Mouse (Mus musculus): ENCODE measurements at regions not wholly inside any gene's neighbourhood (a gene's known extent, or its start where the extent isn't known, plus 50 kb on each side); places are given as distances from the start of the nearest gene placed in this dataset.
"Not testable (repeated sequence)": the region's sequence is repeated elsewhere in the genome, so short reads cannot be mapped to it uniquely, and the experiment has no call there.

DNA sequence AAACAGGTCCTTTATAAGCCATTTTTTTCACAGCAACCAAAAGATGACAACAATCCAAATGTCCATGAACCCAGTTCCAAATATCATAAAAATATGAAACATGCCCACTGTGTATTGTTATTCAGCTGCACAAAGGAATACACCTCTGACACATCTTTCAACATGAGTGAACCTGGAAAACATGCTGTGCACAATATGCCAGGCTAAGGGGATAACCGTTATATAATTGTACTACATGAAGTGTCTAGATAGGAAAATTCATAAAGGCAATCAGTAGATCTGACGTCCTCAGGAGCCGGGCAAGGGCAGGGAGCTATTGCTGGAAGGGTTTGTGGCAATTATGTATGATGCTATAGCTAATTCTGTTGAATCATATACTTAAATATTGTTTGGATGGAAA is 379.6 kb downstream of the Fut8 start:
- no peak for DNase-seq (ENCODE audit: low read depth, low spot score)
- in situ Hi-C loops (cut with MboI; ENCODE audit: low sequenced_read_pairs in 2 of 2, unreplicated experiment in 2 of 2) = loop anchor here in 1 of 2 experiments (10.0 kb wide), 1 partner anchor 63 kb away; no protein-coding TSS in a partner anchor
- no peak overlapping the region for H3K9ac ChIP-seq (ENCODE audit: insufficient read depth, low read depth, low read length, poor library complexity, severe bottlenecking)
- H3K4me1 ChIP-seq (ENCODE audit: control insufficient read depth in 2 of 2, insufficient read depth in 2 of 2, low read length in 2 of 2, poor library complexity in 1 of 2) = no peaks in the 10 kb centered on the region
- no peak overlapping the region for H3K4me3 ChIP-seq (ENCODE audit: insufficient read depth in 1 of 2, low read depth in 1 of 2, low read length in 2 of 2, poor library complexity in 1 of 2, severe bottlenecking in 1 of 2)
- H3K9me3 ChIP-seq (ENCODE audit: control insufficient read depth, insufficient read depth, low read depth, low read length) = no peaks in the 10 kb centered on the region
- TF ChIP-seq ZNF384 (IDR thresholded peaks at IDR 0.05; ENCODE audit: low read depth, low read length) (no peak), CHD2 (IDR thresholded peaks at IDR 0.05; ENCODE audit: low read depth, low read length) (no peak), HCFC1 (IDR thresholded peaks at IDR 0.05; ENCODE audit: borderline replicate concordance, insufficient read depth, low read length) (no peak), ZC3H11A (IDR thresholded peaks at IDR 0.05; ENCODE audit: borderline replicate concordance, low read depth, low read length) (no peak), MAFK (IDR thresholded peaks at IDR 0.05; ENCODE audit: insufficient read depth, low read depth, low read length) (no peak)
- H3K27ac ChIP-seq (ENCODE audit: insufficient read depth, low read depth, low read length, poor library complexity, severe bottlenecking) = no peak overlapping the region
- H3K36me3 ChIP-seq (ENCODE audit: control insufficient read depth, insufficient read depth, low read length, poor library complexity, severe bottlenecking) = no peaks in the 10 kb centered on the region

DNA sequence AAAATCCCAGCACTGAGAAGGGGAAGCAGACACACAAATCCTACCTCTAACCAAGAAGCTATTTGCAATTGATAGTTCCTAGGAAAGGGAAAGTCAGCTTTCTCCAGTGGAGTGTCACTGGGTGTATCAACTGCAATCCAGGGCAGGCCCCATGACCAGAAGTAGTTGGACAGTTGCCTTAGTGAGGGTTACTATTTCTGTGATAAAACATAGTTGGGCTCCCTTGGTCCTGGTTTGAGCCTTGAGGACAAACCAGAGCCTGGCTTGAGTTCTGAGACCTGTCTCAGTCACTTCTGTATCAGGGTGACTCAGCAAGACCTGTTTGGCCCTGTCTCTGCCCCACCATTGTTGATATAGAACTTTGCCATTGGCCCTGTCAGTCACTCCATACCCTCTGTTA is 384.3 kb downstream of the Fut8 start:
- in situ Hi-C loops (cut with MboI; ENCODE audit: low sequenced_read_pairs in 2 of 2, unreplicated experiment in 2 of 2) = no loop called here
- Histone ChIP-seq H3K4me3 (ENCODE audit: insufficient read depth in 1 of 2, low read depth in 1 of 2, low read length in 2 of 2, poor library complexity in 1 of 2, severe bottlenecking in 1 of 2) (no peak overlapping the region), H3K9ac (ENCODE audit: insufficient read depth, low read depth, low read length, poor library complexity, severe bottlenecking) (no peak overlapping the region), H3K27ac (ENCODE audit: insufficient read depth, low read depth, low read length, poor library complexity, severe bottlenecking) (no peak overlapping the region), H3K9me3 (ENCODE audit: control insufficient read depth, insufficient read depth, low read depth, low read length) (no peaks in the 10 kb centered on the region), H3K36me3 (ENCODE audit: control insufficient read depth, insufficient read depth, low read length, poor library complexity, severe bottlenecking) (no peaks in the 10 kb centered on the region), H3K4me1 (ENCODE audit: control insufficient read depth in 2 of 2, insufficient read depth in 2 of 2, low read length in 2 of 2, poor library complexity in 1 of 2) (no peaks in the 10 kb centered on the region)
- TF ChIP-seq ZNF384 (IDR thresholded peaks at IDR 0.05; ENCODE audit: low read depth, low read length) (no peak), CHD2 (IDR thresholded peaks at IDR 0.05; ENCODE audit: low read depth, low read length) (no peak), ZC3H11A (IDR thresholded peaks at IDR 0.05; ENCODE audit: borderline replicate concordance, low read depth, low read length) (no peak), MAFK (IDR thresholded peaks at IDR 0.05; ENCODE audit: insufficient read depth, low read depth, low read length) (no peak), HCFC1 (IDR thresholded peaks at IDR 0.05; ENCODE audit: borderline replicate concordance, insufficient read depth, low read length) (no peak)
- no peak for DNase-seq (ENCODE audit: low read depth, low spot score)

DNA sequence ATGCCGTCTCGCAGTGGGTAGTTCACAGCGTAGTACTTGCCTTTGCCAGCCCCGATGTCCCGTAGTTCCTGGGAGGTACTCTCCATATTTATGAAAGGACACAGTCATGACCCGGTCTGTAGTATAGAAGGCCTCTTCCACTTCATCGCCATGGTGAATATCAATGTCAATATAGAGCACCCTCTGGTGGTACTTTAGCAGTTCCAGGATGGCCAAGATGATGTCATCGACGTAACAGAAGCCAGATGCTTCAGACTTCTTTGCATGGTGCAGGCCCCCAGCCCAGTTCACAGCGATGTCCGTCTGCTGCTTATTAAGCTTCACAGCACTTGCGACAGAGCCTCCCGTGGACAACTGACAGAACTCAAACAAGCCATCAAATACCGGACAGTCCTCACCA is 386.4 kb downstream of the Fut8 start:
- H3K36me3 ChIP-seq (ENCODE audit: control insufficient read depth, insufficient read depth, low read length, poor library complexity, severe bottlenecking); H3K9me3 ChIP-seq (ENCODE audit: control insufficient read depth, insufficient read depth, low read depth, low read length); in situ Hi-C loops (cut with MboI; ENCODE audit: low sequenced_read_pairs in 2 of 2, unreplicated experiment in 2 of 2); DNase-seq (ENCODE audit: low read depth, low spot score); H3K9ac ChIP-seq (ENCODE audit: insufficient read depth, low read depth, low read length, poor library complexity, severe bottlenecking); H3K4me1 ChIP-seq (ENCODE audit: control insufficient read depth in 2 of 2, insufficient read depth in 2 of 2, low read length in 2 of 2, poor library complexity in 1 of 2); H3K4me3 ChIP-seq (ENCODE audit: insufficient read depth in 1 of 2, low read depth in 1 of 2, low read length in 2 of 2, poor library complexity in 1 of 2, severe bottlenecking in 1 of 2); H3K27ac ChIP-seq (ENCODE audit: insufficient read depth, low read depth, low read length, poor library complexity, severe bottlenecking): not testable (repeated sequence)

DNA sequence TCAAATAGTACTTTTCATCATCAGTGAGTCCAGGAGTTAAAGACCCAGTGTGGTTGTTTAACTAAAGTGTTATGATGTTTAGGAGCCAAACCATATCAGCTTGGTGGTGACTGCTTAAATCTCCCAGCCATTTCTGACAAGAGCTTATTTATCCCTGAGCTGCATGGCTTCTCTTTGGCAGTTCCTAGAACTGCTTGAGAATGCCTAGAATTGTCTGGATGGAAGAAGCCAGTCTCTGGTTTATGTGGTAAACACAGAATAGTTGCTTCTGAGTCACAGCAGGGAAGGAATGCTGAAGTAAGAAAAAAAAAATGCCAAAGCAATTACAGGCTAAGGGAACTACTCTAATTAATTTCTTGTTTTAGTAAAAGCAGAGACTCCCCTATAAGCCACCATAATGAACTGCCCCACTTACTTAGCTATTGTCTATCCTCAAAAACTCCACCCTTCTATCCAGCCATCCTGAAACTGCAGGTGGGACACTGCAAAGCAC is 390.5 kb downstream of the Fut8 start:
- H3K9ac ChIP-seq (ENCODE audit: insufficient read depth, low read depth, low read length, poor library complexity, severe bottlenecking) = no peak overlapping the region
- no peak overlapping the region for H3K4me3 ChIP-seq (ENCODE audit: insufficient read depth in 1 of 2, low read depth in 1 of 2, low read length in 2 of 2, poor library complexity in 1 of 2, severe bottlenecking in 1 of 2)
- no peak for TF ChIP-seq CHD2 (IDR thresholded peaks at IDR 0.05; ENCODE audit: low read depth, low read length)
- TF ChIP-seq ZC3H11A (IDR thresholded peaks at IDR 0.05; ENCODE audit: borderline replicate concordance, low read depth, low read length) = no peak
- no peak for TF ChIP-seq MAFK (IDR thresholded peaks at IDR 0.05; ENCODE audit: insufficient read depth, low read depth, low read length)
- TF ChIP-seq HCFC1 (IDR thresholded peaks at IDR 0.05; ENCODE audit: borderline replicate concordance, insufficient read depth, low read length) = no peak
- TF ChIP-seq ZNF384 (IDR thresholded peaks at IDR 0.05; ENCODE audit: low read depth, low read length) = no peak
- no peak for DNase-seq (ENCODE audit: low read depth, low spot score)
- in situ Hi-C loops (cut with MboI; ENCODE audit: low sequenced_read_pairs in 2 of 2, unreplicated experiment in 2 of 2) = no loop called here
- no peak overlapping the region for H3K27ac ChIP-seq (ENCODE audit: insufficient read depth, low read depth, low read length, poor library complexity, severe bottlenecking)
- no peaks in the 10 kb centered on the region for H3K36me3 ChIP-seq (ENCODE audit: control insufficient read depth, insufficient read depth, low read length, poor library complexity, severe bottlenecking)
- H3K4me1 ChIP-seq (ENCODE audit: control insufficient read depth in 2 of 2, insufficient read depth in 2 of 2, low read length in 2 of 2, poor library complexity in 1 of 2) = no peaks in the 10 kb centered on the region
- H3K9me3 ChIP-seq (ENCODE audit: control insufficient read depth, insufficient read depth, low read depth, low read length) = no peaks in the 10 kb centered on the region

DNA sequence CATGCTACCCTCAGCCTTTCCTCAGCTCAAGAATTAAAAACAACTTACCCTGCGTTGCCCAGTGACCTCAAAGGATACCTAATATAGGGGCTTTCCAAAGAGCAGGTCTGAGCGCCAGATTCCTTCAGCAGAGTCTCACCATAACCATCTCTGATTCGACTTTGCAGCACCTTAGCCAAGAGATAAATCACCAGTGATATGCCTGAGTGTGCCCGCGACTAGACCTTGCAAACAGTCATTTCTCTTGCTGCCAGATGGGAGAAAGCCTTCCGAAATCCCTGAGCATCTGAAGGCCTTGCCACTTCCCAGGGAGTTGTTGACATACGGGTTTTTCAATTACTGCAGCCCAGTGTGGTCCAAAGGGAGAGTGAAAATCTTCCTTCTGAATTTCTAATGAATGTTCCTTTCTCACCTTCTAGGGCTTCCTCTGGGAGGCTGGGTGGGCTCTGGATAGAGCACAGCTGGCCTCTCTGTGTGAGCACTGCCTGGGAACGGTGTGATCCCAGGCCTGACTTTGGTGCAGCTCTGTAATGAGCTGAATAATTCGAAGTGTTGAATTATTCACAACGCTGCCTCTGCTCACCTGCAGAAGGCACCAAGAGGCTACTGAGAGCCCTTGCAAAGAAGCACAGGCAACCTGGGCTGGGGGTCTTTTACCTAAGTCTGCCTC is 396.2 kb downstream of the Fut8 start:
- in situ Hi-C loops (cut with MboI; ENCODE audit: low sequenced_read_pairs in 2 of 2, unreplicated experiment in 2 of 2) = no loop called here
- H3K27ac ChIP-seq (ENCODE audit: insufficient read depth, low read depth, low read length, poor library complexity, severe bottlenecking) = no peak overlapping the region
- DNase-seq (ENCODE audit: low read depth, low spot score) = no peak
- H3K4me3 ChIP-seq (ENCODE audit: insufficient read depth in 1 of 2, low read depth in 1 of 2, low read length in 2 of 2, poor library complexity in 1 of 2, severe bottlenecking in 1 of 2) = no peak overlapping the region
- H3K9me3 ChIP-seq (ENCODE audit: control insufficient read depth, insufficient read depth, low read depth, low read length) = no peaks in the 10 kb centered on the region
- TF ChIP-seq HCFC1 (IDR thresholded peaks at IDR 0.05; ENCODE audit: borderline replicate concordance, insufficient read depth, low read length) (no peak), CHD2 (IDR thresholded peaks at IDR 0.05; ENCODE audit: low read depth, low read length) (no peak), ZC3H11A (IDR thresholded peaks at IDR 0.05; ENCODE audit: borderline replicate concordance, low read depth, low read length) (no peak), ZNF384 (IDR thresholded peaks at IDR 0.05; ENCODE audit: low read depth, low read length) (no peak), MAFK (IDR thresholded peaks at IDR 0.05; ENCODE audit: insufficient read depth, low read depth, low read length) (no peak)
- H3K4me1 ChIP-seq (ENCODE audit: control insufficient read depth in 2 of 2, insufficient read depth in 2 of 2, low read length in 2 of 2, poor library complexity in 1 of 2) = no peaks in the 10 kb centered on the region
- no peaks in the 10 kb centered on the region for H3K36me3 ChIP-seq (ENCODE audit: control insufficient read depth, insufficient read depth, low read length, poor library complexity, severe bottlenecking)
- no peak overlapping the region for H3K9ac ChIP-seq (ENCODE audit: insufficient read depth, low read depth, low read length, poor library complexity, severe bottlenecking)
